Mouse (Mus musculus): ENCODE data around the gene Rbmxl2. TPM values are rescaled to one million over a fixed set of nuclear protein-coding genes. Genes with fewer than 3 reads are reported as not detected.

Rbmxl2 gene
- total RNA-seq, 1 experiment = 82.7 TPM

- in situ Hi-C loops (cut with MboI; ENCODE audit: low sequenced_read_pairs in 2 of 2, unreplicated experiment in 2 of 2) = no loop called here
- DNase-seq (ENCODE audit: low read depth, low spot score) = peak; percentile 87
- no peak for TF ChIP-seq HCFC1 (IDR thresholded peaks at IDR 0.05; ENCODE audit: borderline replicate concordance, insufficient read depth, low read length)
- 0 out of 2 replicates have a peak, but pooled peaks have one; percentile 36 for TF ChIP-seq MAFK (IDR thresholded peaks at IDR 0.05; ENCODE audit: insufficient read depth, low read depth, low read length)
- TF ChIP-seq ZNF384 (IDR thresholded peaks at IDR 0.05; ENCODE audit: low read depth, low read length) = no peak
- peak; percentile 82 for TF ChIP-seq CHD2 (IDR thresholded peaks at IDR 0.05; ENCODE audit: low read depth, low read length)
- TF ChIP-seq ZC3H11A (IDR thresholded peaks at IDR 0.05; ENCODE audit: borderline replicate concordance, low read depth, low read length) = no peak
- peaks cover 9 to 25% of the 10 kb centered on the region in 2 experiments for H3K4me1 ChIP-seq (ENCODE audit: control insufficient read depth in 2 of 2, insufficient read depth in 2 of 2, low read length in 2 of 2, poor library complexity in 1 of 2)
- H3K4me3 ChIP-seq (ENCODE audit: insufficient read depth in 1 of 2, low read depth in 1 of 2, low read length in 2 of 2, poor library complexity in 1 of 2, severe bottlenecking in 1 of 2) = no peak overlapping the region
- peak overlapping the region; percentile 49; the same call in 1 of the 2 replicates for H3K27ac ChIP-seq (ENCODE audit: insufficient read depth, low read depth, low read length, poor library complexity, severe bottlenecking)
- no peak overlapping the region for H3K9ac ChIP-seq (ENCODE audit: insufficient read depth, low read depth, low read length, poor library complexity, severe bottlenecking)
- H3K9me3 ChIP-seq (ENCODE audit: control insufficient read depth, insufficient read depth, low read depth, low read length) = no peaks in the 10 kb centered on the region
- no peaks in the 10 kb centered on the region for H3K36me3 ChIP-seq (ENCODE audit: control insufficient read depth, insufficient read depth, low read length, poor library complexity, severe bottlenecking)
These were observed 27.6 kb downstream of the Rbmxl2 start for GRCm38 (mm10) chr7:107236854-107237253.

GRCm38 (mm10) chr7:107237498-107237897, 28.3 kb downstream of the Rbmxl2 start:
- Histone ChIP-seq H3K4me3 (ENCODE audit: insufficient read depth in 1 of 2, low read depth in 1 of 2, low read length in 2 of 2, poor library complexity in 1 of 2, severe bottlenecking in 1 of 2) (peak overlapping the region; percentile 41 to 51), H3K9me3 (ENCODE audit: control insufficient read depth, insufficient read depth, low read depth, low read length) (no peaks in the 10 kb centered on the region), H3K27ac (ENCODE audit: insufficient read depth, low read depth, low read length, poor library complexity, severe bottlenecking) (peak overlapping the region; percentile 82), H3K9ac (ENCODE audit: insufficient read depth, low read depth, low read length, poor library complexity, severe bottlenecking) (peak overlapping the region; percentile 71; the same call in 1 of the 2 replicates), H3K4me1 (ENCODE audit: control insufficient read depth in 2 of 2, insufficient read depth in 2 of 2, low read length in 2 of 2, poor library complexity in 1 of 2) (peaks cover 9 to 25% of the 10 kb centered on the region in 2 experiments), H3K36me3 (ENCODE audit: control insufficient read depth, insufficient read depth, low read length, poor library complexity, severe bottlenecking) (no peaks in the 10 kb centered on the region)
- DNase-seq (ENCODE audit: low read depth, low spot score) = no peak
- in situ Hi-C loops (cut with MboI; ENCODE audit: low sequenced_read_pairs in 2 of 2, unreplicated experiment in 2 of 2) = no loop called here
- TF ChIP-seq ZNF384 (IDR thresholded peaks at IDR 0.05; ENCODE audit: low read depth, low read length) = no peak
- TF ChIP-seq ZC3H11A (IDR thresholded peaks at IDR 0.05; ENCODE audit: borderline replicate concordance, low read depth, low read length) = no peak
- no peak for TF ChIP-seq HCFC1 (IDR thresholded peaks at IDR 0.05; ENCODE audit: borderline replicate concordance, insufficient read depth, low read length)

GRCm38 (mm10) chr7:107241371-107241883, 32.2 kb downstream of the Rbmxl2 start:
- TF ChIP-seq ZC3H11A (IDR thresholded peaks at IDR 0.05; ENCODE audit: borderline replicate concordance, low read depth, low read length) (no peak), MAFK (IDR thresholded peaks at IDR 0.05; ENCODE audit: insufficient read depth, low read depth, low read length) (no peak), ZNF384 (IDR thresholded peaks at IDR 0.05; ENCODE audit: low read depth, low read length) (no peak), HCFC1 (IDR thresholded peaks at IDR 0.05; ENCODE audit: borderline replicate concordance, insufficient read depth, low read length) (no peak), CHD2 (IDR thresholded peaks at IDR 0.05; ENCODE audit: low read depth, low read length) (no peak)
- in situ Hi-C loops (cut with MboI; ENCODE audit: low sequenced_read_pairs in 2 of 2, unreplicated experiment in 2 of 2) = no loop called here
- DNase-seq (ENCODE audit: low read depth, low spot score) = no peak
- H3K9ac ChIP-seq (ENCODE audit: insufficient read depth, low read depth, low read length, poor library complexity, severe bottlenecking) = no peak overlapping the region
- peaks cover 9 to 22% of the 10 kb centered on the region in 2 experiments for H3K4me1 ChIP-seq (ENCODE audit: control insufficient read depth in 2 of 2, insufficient read depth in 2 of 2, low read length in 2 of 2, poor library complexity in 1 of 2)
- no peaks in the 10 kb centered on the region for H3K9me3 ChIP-seq (ENCODE audit: control insufficient read depth, insufficient read depth, low read depth, low read length)
- no peaks in the 10 kb centered on the region for H3K36me3 ChIP-seq (ENCODE audit: control insufficient read depth, insufficient read depth, low read length, poor library complexity, severe bottlenecking)
- peak overlapping the region; percentile 68; the same call in 1 of the 2 replicates for H3K27ac ChIP-seq (ENCODE audit: insufficient read depth, low read depth, low read length, poor library complexity, severe bottlenecking)
- H3K4me3 ChIP-seq (ENCODE audit: insufficient read depth in 1 of 2, low read depth in 1 of 2, low read length in 2 of 2, poor library complexity in 1 of 2, severe bottlenecking in 1 of 2) = no peak overlapping the region

GRCm38 (mm10) chr7:107250211-107250985, 41.2 kb downstream of the Rbmxl2 start:
- in situ Hi-C loops (cut with MboI; ENCODE audit: low sequenced_read_pairs in 2 of 2, unreplicated experiment in 2 of 2) = no loop called here
- Histone ChIP-seq H3K9ac (ENCODE audit: insufficient read depth, low read depth, low read length, poor library complexity, severe bottlenecking) (no peak overlapping the region), H3K9me3 (ENCODE audit: control insufficient read depth, insufficient read depth, low read depth, low read length) (no peaks in the 10 kb centered on the region), H3K4me3 (ENCODE audit: insufficient read depth in 1 of 2, low read depth in 1 of 2, low read length in 2 of 2, poor library complexity in 1 of 2, severe bottlenecking in 1 of 2) (no peak overlapping the region), H3K27ac (ENCODE audit: insufficient read depth, low read depth, low read length, poor library complexity, severe bottlenecking) (no peak overlapping the region), H3K4me1 (ENCODE audit: control insufficient read depth in 2 of 2, insufficient read depth in 2 of 2, low read length in 2 of 2, poor library complexity in 1 of 2) (peaks cover 1 to 5% of the 10 kb centered on the region in 2 experiments; a peak in 1 of 4 replicates), H3K36me3 (ENCODE audit: control insufficient read depth, insufficient read depth, low read length, poor library complexity, severe bottlenecking) (no peaks in the 10 kb centered on the region)
- TF ChIP-seq HCFC1 (IDR thresholded peaks at IDR 0.05; ENCODE audit: borderline replicate concordance, insufficient read depth, low read length) (no peak), ZC3H11A (IDR thresholded peaks at IDR 0.05; ENCODE audit: borderline replicate concordance, low read depth, low read length) (no peak)
- no peak for DNase-seq (ENCODE audit: low read depth, low spot score)

Data from ES-E14 (cell line).